Comparison of ENCODE assay signal across 8 mouse cellular contexts in genomic region chr3:135280669-135281415, GRCm38 (mm10). TPM values are rescaled to one million over a fixed set of nuclear protein-coding genes. Genes with fewer than 3 reads are reported as not detected.
DNase-seq lines count a peak whose midpoint lies in the region; ATAC-seq and TF ChIP-seq lines count a peak whose summit lies in the region.

TSS of gene Bdh2 (plus strand) at chr3:135281221.

- peak within 1 kb of the TSS; percentile 52; the same call in 1 of the 2 replicates for H3K9ac ChIP-seq in embryonic facial prominence, embryonic 13.5 days
- H3K9ac ChIP-seq in heart, adult 2 months (ENCODE audit: low read depth, low read length): no peak within 1 kb of the TSS
- peak within 1 kb of the TSS; percentile 67 for H3K9ac ChIP-seq in limb, embryonic 11.5 days (ENCODE audit: low read length)
- no peak within 1 kb of the TSS for H3K9ac ChIP-seq in midbrain, embryonic 15.5 days

- peak; percentile 96 for DNase-seq in 3T3-L1 (ENCODE audit: low read depth, low spot score)
- DNase-seq in adrenal gland, postnatal 25 days: peak; percentile 56
- peak; percentile 72 to 74 for DNase-seq in heart, adult 2 months
- DNase-seq in kidney, adult 2 months: peak; percentile 94
- peak; percentile 93 for DNase-seq in limb, embryonic 11.5 days (ENCODE audit: low spot score)
- peak; percentile 17 to 65 for DNase-seq in spleen, postnatal 10 days (ENCODE audit: low spot score in 2 of 2)

- WGBS in embryonic facial prominence, embryonic 13.5 days: 23% methylated on average over 14 of the region's 14 CpGs
- WGBS in heart, adult 2 months: 26% methylated on average over 14 of the region's 14 CpGs
- 18% methylated on average over 14 of the region's 14 CpGs for WGBS in kidney, adult 2 months
- whole genome bisulfite sequencing in limb, embryonic 11.5 days: 28% methylated on average over 14 of the region's 14 CpGs
- WGBS in midbrain, embryonic 15.5 days: 22% methylated on average over 14 of the region's 14 CpGs

- no peaks in the 10 kb centered on the region for H3K36me3 ChIP-seq in embryonic facial prominence, embryonic 13.5 days
- no peaks in the 10 kb centered on the region for H3K36me3 ChIP-seq in heart, adult 2 months (ENCODE audit: control insufficient read depth, insufficient read depth, low read length)
- H3K36me3 ChIP-seq in kidney, adult 2 months (ENCODE audit: control insufficient read depth, insufficient read depth, low read length): no peaks in the 10 kb centered on the region
- no peaks in the 10 kb centered on the region for H3K36me3 ChIP-seq in limb, embryonic 11.5 days (ENCODE audit: control insufficient read depth, insufficient read depth, low read length)
- no peaks in the 10 kb centered on the region for H3K36me3 ChIP-seq in midbrain, embryonic 15.5 days (replicated peaks)

- H3K9me3 ChIP-seq in embryonic facial prominence, embryonic 13.5 days: no peaks in the 10 kb centered on the region
- H3K9me3 ChIP-seq in limb, embryonic 11.5 days (ENCODE audit: control insufficient read depth, low read length): no peaks in the 10 kb centered on the region
- H3K9me3 ChIP-seq in midbrain, embryonic 15.5 days: no peaks in the 10 kb centered on the region

- peaks cover 10% of the 10 kb centered on the region for H3K4me1 ChIP-seq in embryonic facial prominence, embryonic 13.5 days
- no peaks in the 10 kb centered on the region; the same call in 1 of the 2 replicates for H3K4me1 ChIP-seq in heart, adult 2 months (ENCODE audit: control insufficient read depth, insufficient read depth, low read length)
- no peaks in the 10 kb centered on the region; the same call in 1 of the 2 replicates for H3K4me1 ChIP-seq in kidney, adult 2 months (ENCODE audit: control insufficient read depth, insufficient read depth, low read length)
- 0 out of 2 replicates have a peak, but pooled peaks cover 2% of the 10 kb centered on the region for H3K4me1 ChIP-seq in limb, embryonic 11.5 days (ENCODE audit: control insufficient read depth, insufficient read depth, low read length)
- H3K4me1 ChIP-seq in midbrain, embryonic 15.5 days: peaks cover 9% of the 10 kb centered on the region

- H3K4me3 ChIP-seq in embryonic facial prominence, embryonic 13.5 days: peak within 1 kb of the TSS; percentile 27
- no peak within 1 kb of the TSS for H3K4me3 ChIP-seq in heart, adult 2 months
- H3K4me3 ChIP-seq in kidney, adult 2 months (ENCODE audit: insufficient read depth, low read depth, low read length): peak within 1 kb of the TSS; percentile 60
- no peak within 1 kb of the TSS for H3K4me3 ChIP-seq in limb, embryonic 11.5 days (ENCODE audit: low read depth, low read length)
- no peak within 1 kb of the TSS for H3K4me3 ChIP-seq in midbrain, embryonic 15.5 days

- no peaks in the 10 kb centered on the region for H3K79me2 ChIP-seq in heart, adult 2 months (replicated peaks; ENCODE audit: control insufficient read depth, insufficient read depth, low read length)

- TF ChIP-seq CTCF in heart, adult 2 months (IDR thresholded peaks at IDR 0.05): peak; percentile 93
- TF ChIP-seq CTCF in kidney, adult 2 months (conservative IDR thresholded peaks at IDR 0.05; ENCODE audit: insufficient read depth, insufficient read length, low read depth, low read length): peak; percentile 97

- TF ChIP-seq EP300 in heart, adult 2 months (IDR thresholded peaks at IDR 0.05; ENCODE audit: insufficient read depth, low read depth, low read length): peak; percentile 77; the same call in 1 of the 2 replicates

- H3K4me2 ChIP-seq in embryonic facial prominence, embryonic 13.5 days: peak within 1 kb of the TSS; percentile 45
- H3K4me2 ChIP-seq in limb, embryonic 11.5 days (ENCODE audit: low read depth, severe bottlenecking): no peak within 1 kb of the TSS
- peak within 1 kb of the TSS; percentile 34 for H3K4me2 ChIP-seq in midbrain, embryonic 15.5 days

- H3K27ac ChIP-seq in embryonic facial prominence, embryonic 13.5 days: 0 out of 2 replicates have a peak within 1 kb of the TSS, but pooled peaks have one; percentile 36
- H3K27ac ChIP-seq in heart, adult 2 months: no peak within 1 kb of the TSS
- H3K27ac ChIP-seq in kidney, adult 2 months (ENCODE audit: insufficient read depth, low read depth, low read length): peak within 1 kb of the TSS; percentile 90
- H3K27ac ChIP-seq in limb, embryonic 11.5 days (replicated peaks; ENCODE audit: low read depth, low read length): no peak within 1 kb of the TSS
- peak within 1 kb of the TSS; percentile 67 for H3K27ac ChIP-seq in midbrain, embryonic 15.5 days

- no peak for TF ChIP-seq POLR2A in heart, adult 2 months (IDR thresholded peaks at IDR 0.05; ENCODE audit: insufficient read depth, low read depth, low read length)
- TF ChIP-seq POLR2A in kidney, adult 2 months (IDR thresholded peaks at IDR 0.05; ENCODE audit: low read depth, low read length): no peak

- intact Hi-C loops in heart, adult 2 months (cut with DNase I): loop anchor here (2.0 to 5.0 kb wide), 3 partner anchors 121 to 450 kb away; no protein-coding TSS in a partner anchor

- ATAC-seq in embryonic facial prominence, embryonic 13.5 days (ENCODE audit: insufficient number of reproducible peaks, insufficient read depth, low FRiP score, low TSS enrichment, low read depth): peak; percentile 50; the same call in 1 of the 2 replicates
- peak; percentile 80 for ATAC-seq in limb, embryonic 11.5 days (ENCODE audit: insufficient number of reproducible peaks, low FRiP score, low TSS enrichment, low read depth)
- peak; percentile 90 for ATAC-seq in midbrain, embryonic 15.5 days (replicated peaks)

- no peaks in the 10 kb centered on the region for H3K27me3 ChIP-seq in embryonic facial prominence, embryonic 13.5 days
- no peaks in the 10 kb centered on the region for H3K27me3 ChIP-seq in heart, adult 2 months (ENCODE audit: control insufficient read depth, insufficient read depth, low read length)
- no peaks in the 10 kb centered on the region for H3K27me3 ChIP-seq in kidney, adult 2 months (replicated peaks; ENCODE audit: control insufficient read depth, insufficient read depth, low read length)
- H3K27me3 ChIP-seq in limb, embryonic 11.5 days (ENCODE audit: control insufficient read depth, insufficient read depth, low read length): no peaks in the 10 kb centered on the region
- H3K27me3 ChIP-seq in midbrain, embryonic 15.5 days (replicated peaks): no peaks in the 10 kb centered on the region

RNA-seq across cellular contexts. Expression of gene Bdh2, which starts in this region (rescaled TPM):
- total RNA-seq in adrenal gland, postnatal 25 days (2021): 1.3 and 2.0 TPM in 2 replicates
- polyA plus RNA-seq in embryonic facial prominence, embryonic 13.5 days (2015; fragmentation: Nextera tagmentation; extraction: Ambion mirVana): 25.0 and 27.2 TPM in 2 replicates
- total RNA-seq in heart, adult 2 months (2021): 1 to 10 TPM; 3.3 to 4.8 TPM
- polyA plus RNA-seq in heart, adult 2 months (2012; rRNA removed): 0.91 and 1.6 TPM in 2 replicates
- 247 and 284 TPM in 2 replicates for polyA plus RNA-seq in kidney, adult 2 months (2012; rRNA removed)
- 7.4 and 9.2 TPM in 2 replicates for polyA plus RNA-seq in limb, embryonic 11.5 days (2014; fragmentation: Nextera tagmentation; extraction: Ambion mirVana)
- polyA plus RNA-seq in midbrain, embryonic 15.5 days (2015; fragmentation: Nextera tagmentation; extraction: Ambion mirVana): 4.4 and 4.8 TPM in 2 replicates

Comparison
In these comparisons a context has a peak if more than half of its experiments do, and no peak if none do; other contexts are left out.
1. DNase-seq: peak in every context shown above with its lines; median percentile 96 in 3T3-L1; 94 in kidney, adult 2 months; 93 in limb, embryonic 11.5 days; 73 in heart, adult 2 months; 56 in adrenal gland, postnatal 25 days; 41 in spleen, postnatal 10 days.
2. H3K27ac ChIP-seq: peak in embryonic facial prominence, embryonic 13.5 days (single experiment), kidney, adult 2 months (single experiment) and midbrain, embryonic 15.5 days (single experiment); none in heart, adult 2 months (single experiment) and limb, embryonic 11.5 days (single experiment).
3. H3K4me3 ChIP-seq: peak in embryonic facial prominence, embryonic 13.5 days (single experiment) and kidney, adult 2 months (single experiment); none in heart, adult 2 months (single experiment), limb, embryonic 11.5 days (single experiment) and midbrain, embryonic 15.5 days (single experiment).
4. H3K9ac ChIP-seq: peak in embryonic facial prominence, embryonic 13.5 days (single experiment) and limb, embryonic 11.5 days (single experiment); none in heart, adult 2 months (single experiment) and midbrain, embryonic 15.5 days (single experiment).
5. Peak in every context shown above with its lines, with median percentiles within 50 percentile points of each other: ATAC-seq.